Mouse (Mus musculus): ENCODE measurements around the gene Ttc22. TPM values are rescaled to one million over a fixed set of nuclear protein-coding genes. Genes with fewer than 3 reads are reported as not detected.

The Ttc22 gene
- polyA plus RNA-seq, 1 experiment from 2014 or later = 0.61 TPM

- Histone ChIP-seq H3K4me3 (no peak overlapping the region), H3K27ac (no peak overlapping the region), H3K4me2 (replicated peaks) (no peak overlapping the region), H3K4me1 (no peaks in the 10 kb centered on the region), H3K36me3 (no peaks in the 10 kb centered on the region), H3K9me3 (no peaks in the 10 kb centered on the region), H3K9ac (no peak overlapping the region), H3K27me3 (no peaks in the 10 kb centered on the region)
- WGBS = 75% methylated on average over 9 of the region's 9 CpGs
- no peak for ATAC-seq (ENCODE audit: insufficient number of reproducible peaks, insufficient read depth, low FRiP score, low TSS enrichment)
Observed at GRCm38 (mm10) chr4:106597055-106597454, 25.2 kb upstream of the Ttc22 start.

GRCm38 (mm10) chr4:106597741-106598140 lies 24.5 kb upstream of the Ttc22 start:
- no peak for ATAC-seq (ENCODE audit: insufficient number of reproducible peaks, insufficient read depth, low FRiP score, low TSS enrichment)
- Histone ChIP-seq H3K4me2 (replicated peaks) (no peak overlapping the region), H3K27me3 (no peaks in the 10 kb centered on the region), H3K4me1 (no peaks in the 10 kb centered on the region), H3K9me3 (no peaks in the 10 kb centered on the region), H3K4me3 (no peak overlapping the region), H3K36me3 (no peaks in the 10 kb centered on the region), H3K27ac (no peak overlapping the region), H3K9ac (no peak overlapping the region)
- WGBS = 81% methylated on average over 4 of the region's 4 CpGs

GRCm38 (mm10) chr4:106599415-106599814 lies 22.8 kb upstream of the Ttc22 start:
- no peaks in the 10 kb centered on the region for H3K4me1 ChIP-seq
- H3K9ac ChIP-seq = no peak overlapping the region
- H3K27me3 ChIP-seq = no peaks in the 10 kb centered on the region
- H3K36me3 ChIP-seq = no peaks in the 10 kb centered on the region
- no peak overlapping the region for H3K27ac ChIP-seq
- WGBS = 59% methylated on average over 1 of the region's 1 CpGs
- H3K4me2 ChIP-seq (replicated peaks) = no peak overlapping the region
- H3K4me3 ChIP-seq = no peak overlapping the region
- no peaks in the 10 kb centered on the region for H3K9me3 ChIP-seq
- no peak for ATAC-seq (ENCODE audit: insufficient number of reproducible peaks, insufficient read depth, low FRiP score, low TSS enrichment)

- ATAC-seq (ENCODE audit: insufficient number of reproducible peaks, insufficient read depth, low FRiP score, low TSS enrichment) = no peak
- Histone ChIP-seq H3K9ac (no peak overlapping the region), H3K27me3 (no peaks in the 10 kb centered on the region), H3K9me3 (no peaks in the 10 kb centered on the region), H3K4me1 (no peaks in the 10 kb centered on the region), H3K36me3 (no peaks in the 10 kb centered on the region), H3K4me2 (replicated peaks) (no peak overlapping the region), H3K4me3 (no peak overlapping the region), H3K27ac (no peak overlapping the region)
- WGBS = 76% methylated on average over 4 of the region's 4 CpGs
Observed at GRCm38 (mm10) chr4:106600770-106601169, 21.5 kb upstream of the Ttc22 start.

GRCm38 (mm10) chr4:106606639-106607554 lies 15.3 kb upstream of the Ttc22 start:
- 0 out of 2 replicates have a peak overlapping the region, but pooled peaks have one; percentile 4 for H3K4me3 ChIP-seq
- H3K9me3 ChIP-seq = no peaks in the 10 kb centered on the region
- H3K27ac ChIP-seq = no peak overlapping the region
- no peaks in the 10 kb centered on the region; the same call in 1 of the 2 replicates for H3K4me1 ChIP-seq
- H3K36me3 ChIP-seq = no peaks in the 10 kb centered on the region
- H3K27me3 ChIP-seq = no peaks in the 10 kb centered on the region
- 42% methylated on average over 18 of the region's 18 CpGs for WGBS
- H3K9ac ChIP-seq = no peak overlapping the region
- peak overlapping the region; percentile 34 for H3K4me2 ChIP-seq (replicated peaks)
- ATAC-seq (ENCODE audit: insufficient number of reproducible peaks, insufficient read depth, low FRiP score, low TSS enrichment) = 0 out of 2 replicates have a peak, but pooled peaks have one; percentile 72

GRCm38 (mm10) chr4:106607905-106608304 lies 14.3 kb upstream of the Ttc22 start:
- H3K27ac ChIP-seq = no peak overlapping the region
- 86% methylated on average over 1 of the region's 1 CpGs for WGBS
- no peaks in the 10 kb centered on the region for H3K9me3 ChIP-seq
- no peak overlapping the region for H3K4me3 ChIP-seq
- no peaks in the 10 kb centered on the region for H3K36me3 ChIP-seq
- no peaks in the 10 kb centered on the region for H3K27me3 ChIP-seq
- H3K4me1 ChIP-seq = no peaks in the 10 kb centered on the region; the same call in 1 of the 2 replicates
- no peak overlapping the region for H3K9ac ChIP-seq
- no peak for ATAC-seq (ENCODE audit: insufficient number of reproducible peaks, insufficient read depth, low FRiP score, low TSS enrichment)
- no peak overlapping the region for H3K4me2 ChIP-seq (replicated peaks)

- H3K27ac ChIP-seq = no peak overlapping the region
- 77% methylated on average over 8 of the region's 8 CpGs for WGBS
- no peaks in the 10 kb centered on the region for H3K9me3 ChIP-seq
- H3K4me3 ChIP-seq = no peak overlapping the region
- H3K9ac ChIP-seq = no peak overlapping the region
- no peak overlapping the region for H3K4me2 ChIP-seq (replicated peaks)
- H3K27me3 ChIP-seq = peaks cover 4% of the 10 kb centered on the region
- peaks cover 10% of the 10 kb centered on the region for H3K4me1 ChIP-seq
- no peak for ATAC-seq (ENCODE audit: insufficient number of reproducible peaks, insufficient read depth, low FRiP score, low TSS enrichment)
- H3K36me3 ChIP-seq = no peaks in the 10 kb centered on the region
Observed at GRCm38 (mm10) chr4:106613105-106613504, 9.1 kb upstream of the Ttc22 start.

GRCm38 (mm10) chr4:106613560-106613959 lies 8.7 kb upstream of the Ttc22 start:
- H3K27me3 ChIP-seq = peaks cover 4% of the 10 kb centered on the region
- H3K36me3 ChIP-seq = no peaks in the 10 kb centered on the region
- peaks cover 10% of the 10 kb centered on the region for H3K4me1 ChIP-seq
- H3K9ac ChIP-seq = no peak overlapping the region
- no peak overlapping the region for H3K4me3 ChIP-seq
- WGBS = 76% methylated on average over 3 of the region's 3 CpGs
- H3K27ac ChIP-seq = no peak overlapping the region
- H3K9me3 ChIP-seq = no peaks in the 10 kb centered on the region
- no peak for ATAC-seq (ENCODE audit: insufficient number of reproducible peaks, insufficient read depth, low FRiP score, low TSS enrichment)
- no peak overlapping the region for H3K4me2 ChIP-seq (replicated peaks)

GRCm38 (mm10) chr4:106614180-106614797 lies 7.9 kb upstream of the Ttc22 start:
- 42% methylated on average over 7 of the region's 7 CpGs for WGBS
- peak; percentile 78 for ATAC-seq (ENCODE audit: insufficient number of reproducible peaks, insufficient read depth, low FRiP score, low TSS enrichment)

GRCm38 (mm10) chr4:106614881-106615280 lies 7.4 kb upstream of the Ttc22 start:
- Histone ChIP-seq H3K9ac (no peak overlapping the region), H3K4me1 (peaks cover 10% of the 10 kb centered on the region), H3K27ac (no peak overlapping the region), H3K4me3 (no peak overlapping the region), H3K27me3 (peaks cover 7% of the 10 kb centered on the region), H3K4me2 (replicated peaks) (no peak overlapping the region), H3K9me3 (no peaks in the 10 kb centered on the region), H3K36me3 (no peaks in the 10 kb centered on the region)
- WGBS = 86% methylated on average over 9 of the region's 9 CpGs
- ATAC-seq (ENCODE audit: insufficient number of reproducible peaks, insufficient read depth, low FRiP score, low TSS enrichment) = no peak

More at GRCm38 (mm10) chr4:106614180-106614797, 7.9 kb upstream of the Ttc22 start:
- Histone ChIP-seq H3K27ac (no peak overlapping the region), H3K4me2 (replicated peaks) (no peak overlapping the region), H3K9me3 (no peaks in the 10 kb centered on the region), H3K9ac (no peak overlapping the region), H3K4me1 (peaks cover 10% of the 10 kb centered on the region), H3K4me3 (no peak overlapping the region), H3K36me3 (no peaks in the 10 kb centered on the region), H3K27me3 (peaks cover 4% of the 10 kb centered on the region)

- no peak for ATAC-seq (ENCODE audit: insufficient number of reproducible peaks, insufficient read depth, low FRiP score, low TSS enrichment)
- Histone ChIP-seq H3K27me3 (peaks cover 7% of the 10 kb centered on the region), H3K4me3 (no peak overlapping the region), H3K4me2 (replicated peaks) (no peak overlapping the region), H3K9me3 (no peaks in the 10 kb centered on the region), H3K27ac (no peak overlapping the region), H3K36me3 (no peaks in the 10 kb centered on the region), H3K4me1 (peaks cover 10% of the 10 kb centered on the region), H3K9ac (no peak overlapping the region)
- WGBS = 76% methylated on average over 12 of the region's 12 CpGs
Observed at GRCm38 (mm10) chr4:106615637-106616036, 6.6 kb upstream of the Ttc22 start.

GRCm38 (mm10) chr4:106617056-106617455 lies 5.2 kb upstream of the Ttc22 start, which contains the start of gene Lexm:
Lexm (minus strand) TSS chr4:106617241.
- WGBS = 2% methylated on average over 19 of the region's 19 CpGs

More at GRCm38 (mm10) chr4:106617056-106617455, 5.2 kb upstream of the Ttc22 start, which contains the start of gene Lexm:
- peaks cover 10% of the 10 kb centered on the region for H3K4me1 ChIP-seq
- H3K27ac ChIP-seq = no peak within 1 kb of the TSS
- no peak within 1 kb of the TSS for H3K4me3 ChIP-seq
- ATAC-seq (ENCODE audit: insufficient number of reproducible peaks, insufficient read depth, low FRiP score, low TSS enrichment) = no peak
- H3K9ac ChIP-seq = no peak within 1 kb of the TSS
- H3K9me3 ChIP-seq = no peaks in the 10 kb centered on the region
- peak within 1 kb of the TSS; percentile 42 for H3K4me2 ChIP-seq (replicated peaks)
- H3K27me3 ChIP-seq = peaks cover 19% of the 10 kb centered on the region
- H3K36me3 ChIP-seq = no peaks in the 10 kb centered on the region

Measured in embryonic facial prominence, embryonic 12.5 days (tissue).